Mouse (Mus musculus) gastrocnemius, adult 2 months (tissue): ENCODE measurements at regions not wholly inside any gene's neighbourhood (a gene's known extent, or its start where the extent isn't known, plus 50 kb on each side); places are given as distances from the start of the nearest gene placed in this dataset.

ENCODE experiments used
- DNase-seq: peaks from one replicate; pipeline ENCODE4 v3.0.0; 2022
- H3K27ac ChIP-seq: fragments of 200-600 bp; 2 replicates; pipeline ENCODE4 v1.8.1; 2022; ENCODE audit warnings: mild to moderate bottlenecking
- H3K4me3 ChIP-seq: fragments of 200-600 bp; 2 replicates; pipeline ENCODE4 v1.8.1; 2022; ENCODE audit warnings: mild to moderate bottlenecking, moderate library complexity
- CTCF ChIP-seq: fragments of 200-600 bp; IDR thresholded peaks from 2 replicates; pipeline ENCODE4 v1.8.1; 2022; ENCODE audit warnings: antibody characterized with exemption, mild to moderate bottlenecking, moderate library complexity
- intact Hi-C: fragments of 180-260 bp; cut with DNase I; formaldehyde crosslinking; loops from one replicate; pipeline ENCODE4 v1.15.1; 2025

DNA sequence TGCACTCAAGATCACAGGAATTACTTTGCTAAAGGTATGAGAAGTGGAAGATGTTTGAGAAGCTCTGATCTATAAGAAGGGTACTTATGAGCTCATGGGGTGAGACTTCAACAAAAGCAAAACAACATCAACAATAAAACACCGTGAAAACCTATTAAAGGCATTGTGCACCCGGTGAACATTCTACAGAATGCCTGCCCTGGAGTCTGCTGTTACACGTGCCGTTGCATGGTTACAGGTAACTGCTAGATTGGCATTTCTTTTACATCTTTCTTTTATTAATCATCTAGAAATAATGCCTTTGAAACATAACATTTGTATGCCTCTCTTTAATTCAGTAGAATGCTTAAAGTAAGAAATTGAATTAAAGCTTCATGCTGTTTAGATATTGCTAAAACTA is 661.0 kb downstream of the Pcdh18 start:
- Histone ChIP-seq H3K27ac (no peak overlapping the region), H3K4me3 (no peak overlapping the region)
- no peak for TF ChIP-seq CTCF
- DNase-seq: no peak
- intact Hi-C loops: loop anchor here (5.0 to 10.0 kb wide), 2 partner anchors 981 to 1209 kb away; no protein-coding TSS in a partner anchor

DNA sequence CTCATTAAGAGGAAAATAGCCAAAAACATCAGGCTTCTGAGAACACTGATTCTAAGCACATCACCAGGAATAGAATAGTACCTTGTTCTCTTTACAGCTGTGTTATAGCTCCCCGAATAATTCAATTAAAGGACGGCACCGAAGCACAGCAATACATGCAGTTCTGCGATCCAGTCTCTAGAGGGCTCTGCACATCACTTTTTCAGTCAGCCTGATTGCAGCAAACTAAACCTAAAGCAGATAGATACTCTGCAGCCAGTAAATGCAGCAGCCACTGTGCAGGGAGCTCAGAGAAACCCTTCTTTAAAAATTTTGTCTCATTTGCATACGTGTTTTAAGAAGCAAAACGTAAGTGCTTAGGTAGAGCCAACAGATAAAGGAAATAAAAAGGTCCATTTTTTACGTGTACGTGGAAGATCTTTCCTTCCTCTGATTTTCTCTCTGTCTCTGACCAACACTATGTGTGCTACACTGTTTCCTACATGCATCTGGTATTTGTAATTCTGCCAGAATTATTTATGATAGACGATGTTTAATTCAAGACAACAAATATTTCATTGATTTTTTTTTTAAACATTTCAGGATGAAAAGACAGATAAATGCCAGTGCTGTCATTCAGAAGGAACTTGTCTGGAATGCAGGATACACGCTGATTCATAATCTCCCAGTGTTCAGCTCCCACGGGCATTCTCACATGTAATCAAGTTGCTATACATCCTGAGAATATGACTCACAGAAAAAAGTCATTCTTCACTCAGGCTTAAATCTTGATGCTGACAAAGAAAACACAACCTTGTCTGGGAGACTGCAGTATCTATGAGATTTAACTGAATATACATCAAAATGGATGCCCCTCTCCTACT is 663.1 kb downstream of the Pcdh18 start:
- intact Hi-C loops: loop anchor here (2.0 to 10.0 kb wide), 2 partner anchors 1027 to 1211 kb away; no protein-coding TSS in a partner anchor
- TF ChIP-seq CTCF: peak; percentile 88
- no peak overlapping the region for H3K27ac ChIP-seq
- DNase-seq: peak; percentile 39
- 0 out of 2 replicates have a peak overlapping the region, but pooled peaks have one; percentile 7 for H3K4me3 ChIP-seq

DNA sequence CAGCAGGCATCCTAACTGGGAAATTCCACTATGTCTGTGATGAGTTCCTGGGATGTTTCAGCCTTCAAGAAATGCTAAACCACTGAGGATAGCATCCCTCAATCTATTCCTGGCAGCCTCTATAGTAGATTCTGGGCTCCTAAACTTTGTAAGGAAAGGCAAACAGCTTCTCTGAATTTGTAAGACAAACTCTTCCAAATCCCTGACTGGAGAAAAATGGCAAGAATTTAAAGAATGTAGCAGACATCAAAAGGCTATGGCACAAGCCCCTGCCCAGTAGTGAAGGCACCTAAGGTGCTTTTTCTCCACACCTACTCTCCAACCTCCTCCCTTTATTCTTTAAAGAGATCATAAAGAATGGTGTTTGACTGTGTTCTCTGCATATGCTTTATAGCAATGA is 688.3 kb downstream of the Pcdh18 start:
- no peak overlapping the region for H3K4me3 ChIP-seq
- no peak for TF ChIP-seq CTCF
- DNase-seq: no peak
- intact Hi-C loops: no loop called here
- no peak overlapping the region for H3K27ac ChIP-seq

DNA sequence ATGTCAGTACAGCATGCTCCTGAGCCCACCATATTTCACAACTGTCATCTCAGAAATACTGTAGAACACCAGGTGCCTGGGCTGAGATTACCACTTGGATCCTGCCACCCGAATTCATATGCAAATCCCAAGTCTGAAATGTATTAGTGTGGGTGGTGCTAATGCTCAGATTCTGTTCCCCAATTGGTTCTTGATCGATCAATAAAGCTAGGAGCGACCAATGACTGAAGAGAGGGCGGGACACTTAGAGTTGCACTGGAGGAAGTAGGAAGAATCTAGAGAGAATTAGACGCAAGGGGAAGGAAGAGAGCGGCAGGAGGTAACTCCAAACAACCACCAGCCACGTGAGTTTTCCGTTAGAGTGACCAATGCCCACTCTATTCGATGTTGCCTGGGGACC is 695.0 kb downstream of the Pcdh18 start:
- intact Hi-C loops: no loop called here
- no peak overlapping the region for H3K4me3 ChIP-seq
- no peak overlapping the region for H3K27ac ChIP-seq
- TF ChIP-seq CTCF: no peak
- DNase-seq: no peak

DNA sequence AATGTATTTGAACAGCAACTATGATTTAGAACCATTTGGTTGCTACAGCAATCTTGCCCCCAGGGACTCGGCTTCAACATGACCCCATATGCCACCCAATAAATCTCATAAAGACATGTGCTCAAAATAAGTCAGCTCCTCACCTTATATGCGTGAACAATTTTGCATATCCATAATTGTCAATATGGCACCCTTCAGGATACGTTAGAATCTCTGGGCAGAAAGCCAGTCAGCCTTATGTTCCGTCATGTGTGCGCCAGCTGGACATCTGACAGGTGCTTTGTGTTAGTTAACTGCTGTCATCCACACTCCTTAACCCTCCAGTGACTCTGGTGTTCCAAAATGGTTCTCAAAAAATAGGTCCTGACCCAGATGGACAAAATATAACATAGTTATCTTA is 724.1 kb downstream of the Pcdh18 start:
- Histone ChIP-seq H3K27ac (no peak overlapping the region), H3K4me3 (no peak overlapping the region)
- intact Hi-C loops: no loop called here
- no peak for DNase-seq
- no peak for TF ChIP-seq CTCF

DNA sequence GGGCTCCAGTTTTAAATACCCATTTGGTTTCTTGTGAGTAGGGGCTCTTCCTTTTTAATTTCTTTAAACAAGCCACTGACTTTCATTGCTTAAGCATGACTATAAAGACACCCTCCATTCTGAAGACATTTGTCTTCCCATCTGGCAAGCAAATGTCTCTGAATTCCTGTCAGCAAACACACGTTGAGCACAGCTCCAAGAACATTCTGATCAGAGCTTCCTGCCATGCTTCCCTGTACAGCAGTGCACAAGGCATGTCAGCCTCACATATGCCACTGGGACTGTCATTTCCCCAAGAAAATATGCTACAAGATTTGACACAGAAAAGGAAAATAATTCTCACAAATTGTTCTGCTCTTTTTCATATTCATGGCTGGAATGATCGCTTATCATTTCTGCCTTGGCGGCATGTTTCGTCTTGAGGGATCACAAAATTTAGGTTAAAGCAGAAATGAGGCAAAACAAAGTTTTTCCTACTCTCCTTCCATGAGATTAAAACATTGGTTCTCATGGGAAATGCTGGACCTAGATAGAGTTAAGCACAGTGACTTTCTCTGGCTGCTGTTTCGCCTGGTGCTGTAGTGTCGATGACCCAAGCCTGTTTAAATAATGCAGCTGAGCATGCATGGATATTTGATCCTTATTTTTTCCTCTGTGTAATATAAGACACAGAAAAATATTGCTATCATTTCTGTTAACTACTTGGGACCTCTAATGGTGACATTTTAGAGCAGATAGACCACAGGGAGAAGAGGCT is 747.7 kb downstream of the Pcdh18 start:
- DNase-seq: no peak
- no peak for TF ChIP-seq CTCF
- intact Hi-C loops: no loop called here
- H3K27ac ChIP-seq: no peak overlapping the region
- no peak overlapping the region for H3K4me3 ChIP-seq
